Mouse (Mus musculus) forebrain, embryonic 14.5 days (tissue): Measurements from ENCODE around the gene G6pc2. TPM values are rescaled to one million over a fixed set of nuclear protein-coding genes. Genes with fewer than 3 reads are reported as not detected.

ENCODE experiments used
- ATAC-seq: fragments of 200-750 bp; cut with Nextera tagmentation; 2 replicates; pipeline ENCODE4 v1.8.0; 2017; ENCODE audit warnings: mild to moderate bottlenecking, moderate library complexity
- DNase-seq: peaks from one replicate; pipeline ENCODE4 v3.0.0-alpha.2; 2015; ENCODE audit warnings: low spot score
- H3K27ac ChIP-seq: fragments of 300-500 bp; sonication (generic); 2 replicates; pipeline ENCODE4 v1.5.1; 2014; ENCODE audit warnings: low read depth, mild to moderate bottlenecking, control low read depth, low read length, moderate library complexity
- H3K27me3 ChIP-seq: fragments of 300-500 bp; sonication (generic); replicated peaks from 2 replicates; pipeline ENCODE4 v1.6.1; 2014; ENCODE audit warnings: low read length, control low read depth, mixed read lengths; ENCODE audit not compliant: control insufficient read depth, insufficient read depth
- H3K36me3 ChIP-seq: fragments of 300-500 bp; sonication (generic); 2 replicates; pipeline ENCODE4 v1.6.1; 2014; ENCODE audit warnings: low read length, control low read depth; ENCODE audit not compliant: control insufficient read depth, insufficient read depth
- H3K4me1 ChIP-seq: fragments of 300-500 bp; sonication (generic); 2 replicates; pipeline ENCODE4 v1.6.1; 2014; ENCODE audit warnings: antibody characterized with exemption, low read length, control low read depth; ENCODE audit not compliant: control insufficient read depth, insufficient read depth
- H3K4me2 ChIP-seq: fragments of 300-500 bp; sonication (generic); 2 replicates; pipeline ENCODE4 v1.6.1; 2014; ENCODE audit warnings: mild to moderate bottlenecking, control low read depth, low read length
- H3K4me3 ChIP-seq: fragments of 300-500 bp; sonication (generic); 2 replicates; pipeline ENCODE4 v1.5.1; 2014; ENCODE audit warnings: low read depth, low read length, control low read depth
- H3K9ac ChIP-seq: fragments of 300-500 bp; sonication (generic); 2 replicates; pipeline ENCODE4 v1.6.1; 2014; ENCODE audit warnings: mild to moderate bottlenecking, low read length, control low read depth, moderate library complexity
- H3K9me3 ChIP-seq: fragments of 300-500 bp; sonication (generic); replicated peaks from 2 replicates; pipeline ENCODE4 v1.6.1; 2016; ENCODE audit warnings: low read length, control low read depth, mixed read lengths; ENCODE audit not compliant: control insufficient read depth
- WGBS: fragments of 180-500 bp; shearing (Covaris S2); extraction: QIAGEN DNeasy Blood & Tissue Kit; methylation state at CpG from one replicate; pipeline ENCODE4 v1.1.7; 2014; 5-methylcytosine and 5-hydroxymethylcytosine counted together
- polyA plus RNA-seq: library from polyadenylated mRNA; unstranded; fragments of >200 nt; fragmentation: Nextera tagmentation; extraction: Ambion mirVana; gene quantifications from 2 replicates; pipeline ENCODE4 v1.2.1, GENCODE M21; 2014

The G6pc2 gene
- polyA plus RNA-seq, 1 experiment from 2014 or later: 0.17 TPM

DNA sequence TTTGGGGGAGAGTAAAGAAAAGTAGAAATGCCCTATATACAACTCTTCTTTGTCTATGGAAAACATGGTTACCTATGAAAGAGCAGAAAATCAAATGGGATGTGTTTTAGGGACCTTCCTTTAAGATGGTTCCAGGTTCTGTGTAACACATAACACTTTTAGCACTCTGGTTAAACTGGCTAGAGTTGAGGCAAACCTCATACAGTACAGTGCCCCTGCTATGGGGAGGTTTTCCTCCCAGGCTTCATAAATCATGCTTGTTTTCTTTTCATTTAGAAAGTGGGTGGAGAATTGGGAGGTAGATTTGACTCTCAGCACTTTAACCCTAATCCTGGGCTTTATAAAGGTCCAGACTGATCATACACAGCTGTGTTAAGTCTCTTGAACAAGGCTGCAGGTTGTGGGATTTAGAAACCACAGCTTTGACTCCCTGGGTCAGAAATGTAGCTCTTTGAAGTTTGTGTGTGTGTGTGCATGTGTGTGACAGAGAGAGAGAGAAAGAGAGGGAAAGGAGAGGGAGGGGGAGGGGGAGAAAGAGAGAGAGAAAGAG is 53.3 kb downstream of the G6pc2 start:
- Histone ChIP-seq H3K36me3 (no peaks in the 10 kb centered on the region), H3K9me3 (no peaks in the 10 kb centered on the region), H3K27me3 (no peaks in the 10 kb centered on the region), H3K9ac (no peak overlapping the region), H3K27ac (no peak overlapping the region), H3K4me2 (no peak overlapping the region), H3K4me1 (no peaks in the 10 kb centered on the region), H3K4me3 (no peak overlapping the region)
- DNase-seq (no peak), ATAC-seq (no peak)

DNA sequence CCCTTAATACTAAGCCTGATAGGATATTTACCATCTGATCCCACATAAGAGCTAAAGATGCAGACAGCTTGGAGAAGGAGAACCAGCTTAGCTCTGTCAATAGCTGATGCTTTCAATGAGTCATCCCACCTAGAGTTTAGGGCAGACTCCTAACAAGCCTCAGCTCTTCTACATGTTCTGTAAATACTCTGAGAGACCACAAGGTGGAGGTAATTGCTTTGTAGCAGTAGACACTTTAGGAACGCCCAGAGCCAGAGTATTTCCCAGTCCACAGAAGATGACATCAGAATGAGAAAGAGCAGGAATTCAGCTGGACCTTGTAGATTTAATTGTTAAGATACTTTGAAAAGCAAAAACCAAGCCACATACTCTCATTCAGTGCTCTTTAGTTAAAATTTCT is 65.0 kb downstream of the G6pc2 start:
- Histone ChIP-seq H3K4me2 (no peak overlapping the region), H3K27me3 (no peaks in the 10 kb centered on the region), H3K4me3 (no peak overlapping the region), H3K9me3 (no peaks in the 10 kb centered on the region), H3K4me1 (no peaks in the 10 kb centered on the region), H3K27ac (no peak overlapping the region), H3K9ac (no peak overlapping the region), H3K36me3 (no peaks in the 10 kb centered on the region)
- WGBS: 8% methylated on average over 1 of the region's 1 CpGs
- ATAC-seq (peak; percentile 62), DNase-seq (peak; percentile 54)

Other genes with a start within 250 kb of the G6pc2 start
- 1.2 and 1.4 TPM in 2 replicates for gene Nostrin, start 75.3 kb upstream of the G6pc2 start, polyA plus RNA-seq
- gene Spc25, start 4.9 kb upstream of the G6pc2 start, polyA plus RNA-seq: 118 and 148 TPM in 2 replicates
- gene Abcb11, start 131.5 kb downstream of the G6pc2 start, polyA plus RNA-seq: 0.04 TPM in 1 of 2 replicates, not detected in the other
- not detected in 2 replicates for gene Dhrs9, start 169.4 kb downstream of the G6pc2 start, polyA plus RNA-seq